Mouse (Mus musculus): Measurements from ENCODE around the gene Tbl3.

The Tbl3 gene

DNA sequence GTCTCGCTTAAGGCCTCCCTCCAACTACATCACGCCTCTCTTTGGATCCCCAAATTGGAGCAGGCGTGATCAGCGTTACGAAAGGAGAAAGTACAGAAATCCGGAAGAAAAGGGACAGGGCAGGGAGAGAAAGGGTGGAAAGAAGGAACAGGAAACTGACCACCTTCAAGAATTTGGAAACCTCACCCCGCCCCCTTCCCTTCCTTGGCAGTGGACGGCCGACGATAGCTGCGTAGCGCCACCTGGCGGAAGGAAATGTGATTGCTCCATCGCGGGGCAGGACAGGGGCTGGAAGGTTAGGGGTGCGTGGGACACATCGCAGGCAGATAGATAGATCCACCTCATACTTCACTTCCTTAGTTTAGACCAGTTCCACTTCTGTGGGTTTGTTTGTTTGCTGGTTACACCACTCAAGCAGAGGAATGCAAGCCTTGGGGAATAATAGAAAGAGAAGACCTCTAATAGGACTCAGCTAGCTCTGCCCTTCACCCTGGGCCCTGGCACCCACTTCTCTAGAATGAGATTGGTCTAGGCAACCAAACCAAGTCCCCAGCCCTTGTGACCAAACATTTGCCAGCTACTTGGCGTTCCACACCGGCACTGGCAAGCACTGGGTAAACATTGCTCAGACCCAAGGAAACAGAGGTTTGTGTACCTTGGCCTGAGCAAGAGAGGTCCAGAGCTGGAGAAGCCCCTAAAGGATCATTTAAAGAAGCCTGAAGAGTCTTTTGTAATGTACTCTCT lies 53.3 kb downstream of the Tbl3 start:
- DNase-seq (ENCODE audit: low spot score): peak; percentile 90

DNA sequence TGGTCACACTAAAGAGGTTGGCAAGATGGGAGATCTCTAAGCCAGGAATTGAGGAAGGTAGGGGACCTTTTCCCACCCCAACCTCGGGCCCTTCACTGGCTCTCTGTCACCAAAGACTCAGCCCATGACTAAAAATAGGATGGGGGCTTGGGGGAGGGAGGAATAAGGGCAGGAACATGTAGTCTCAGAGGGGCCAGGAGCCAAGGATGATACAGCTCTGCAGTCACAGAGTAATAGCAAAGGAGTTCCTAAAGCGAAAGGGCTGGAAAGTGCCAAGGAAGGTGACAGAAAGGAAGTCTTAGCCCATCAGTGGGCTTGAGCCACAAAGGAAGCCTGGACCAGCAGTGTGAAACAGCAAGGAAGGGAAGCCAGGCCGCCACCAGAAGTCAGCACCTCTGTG lies 55.6 kb downstream of the Tbl3 start:
- no peak for DNase-seq (ENCODE audit: low spot score)

DNA sequence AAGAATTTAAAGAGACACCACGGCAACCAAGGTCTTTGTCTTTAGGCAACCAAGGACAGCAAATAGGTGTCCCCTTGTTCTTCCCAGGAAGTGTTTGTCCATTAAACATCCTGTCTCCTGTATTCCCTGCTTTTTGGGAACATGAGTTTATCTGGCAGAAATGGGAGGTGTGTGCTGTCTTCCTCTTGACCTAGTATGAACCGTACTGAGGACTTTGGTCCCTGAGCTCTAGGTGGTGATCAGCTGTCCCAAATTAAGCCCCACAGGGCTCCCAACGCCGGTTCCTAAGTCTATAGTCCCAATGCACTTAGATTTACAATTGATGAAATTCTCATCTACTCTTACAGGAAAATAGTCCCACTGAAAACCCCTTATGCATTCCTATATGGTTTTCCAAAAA lies 56.7 kb downstream of the Tbl3 start:
- no peak for DNase-seq (ENCODE audit: low spot score)

DNA sequence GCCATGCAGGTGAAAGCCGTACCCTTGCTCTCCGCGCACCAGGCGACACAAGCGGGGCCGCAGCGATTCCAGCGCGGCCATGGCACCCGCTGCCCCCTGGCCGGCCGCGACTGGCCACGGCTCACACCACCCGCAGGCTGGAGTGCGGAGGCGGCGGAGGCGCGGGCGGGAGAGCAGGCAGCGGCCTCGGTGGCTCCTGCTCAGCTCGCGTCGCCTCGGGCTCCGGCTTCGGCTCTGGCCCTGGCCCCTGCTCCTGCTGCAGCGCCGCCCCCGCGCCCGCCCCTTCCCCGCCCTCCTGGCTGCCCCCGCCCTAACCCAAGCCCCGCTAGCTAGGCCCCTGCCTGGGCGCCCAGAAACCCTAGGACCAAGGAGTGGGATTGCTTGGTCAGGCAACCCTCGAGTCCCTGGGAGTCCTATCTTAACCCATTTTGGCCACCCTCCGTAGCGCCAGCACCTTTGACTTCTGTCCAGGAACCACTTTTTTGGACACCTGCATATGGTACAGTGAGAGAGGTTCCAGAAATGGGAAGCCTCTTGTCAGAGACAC lies 57.3 kb downstream of the Tbl3 start, which contains the start of gene Slc9a3r2:
Gene Slc9a3r2 (minus strand): TSS at position 258 of the 547 bp plus-strand sequence.
- DNase-seq (ENCODE audit: low spot score): peak; percentile 72

DNA sequence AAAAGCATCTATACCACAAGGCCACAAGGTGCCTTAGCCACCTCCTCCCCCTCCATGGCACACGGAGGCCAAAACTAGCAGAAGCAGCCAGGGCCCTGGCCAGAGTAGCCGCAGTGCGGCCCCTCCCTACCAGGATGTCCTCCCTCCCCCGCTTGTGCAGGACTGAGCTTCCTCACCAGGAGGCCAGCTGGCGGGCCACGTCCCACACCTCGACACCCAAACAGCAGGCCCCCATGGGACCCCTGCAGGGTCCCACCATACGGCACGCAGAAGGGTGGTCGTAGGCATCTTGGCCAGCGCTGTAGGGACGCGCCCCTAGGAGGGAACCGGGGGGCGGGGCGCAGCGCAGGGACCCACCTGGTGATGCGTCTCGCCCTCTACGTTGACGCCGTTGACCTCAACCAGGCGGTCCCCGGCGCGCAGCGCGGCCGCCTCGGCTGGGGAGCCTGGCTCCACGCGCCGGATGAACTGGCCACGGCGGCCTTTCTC lies 57.8 kb downstream of the Tbl3 start:
- no peak for DNase-seq (ENCODE audit: low spot score)

DNA sequence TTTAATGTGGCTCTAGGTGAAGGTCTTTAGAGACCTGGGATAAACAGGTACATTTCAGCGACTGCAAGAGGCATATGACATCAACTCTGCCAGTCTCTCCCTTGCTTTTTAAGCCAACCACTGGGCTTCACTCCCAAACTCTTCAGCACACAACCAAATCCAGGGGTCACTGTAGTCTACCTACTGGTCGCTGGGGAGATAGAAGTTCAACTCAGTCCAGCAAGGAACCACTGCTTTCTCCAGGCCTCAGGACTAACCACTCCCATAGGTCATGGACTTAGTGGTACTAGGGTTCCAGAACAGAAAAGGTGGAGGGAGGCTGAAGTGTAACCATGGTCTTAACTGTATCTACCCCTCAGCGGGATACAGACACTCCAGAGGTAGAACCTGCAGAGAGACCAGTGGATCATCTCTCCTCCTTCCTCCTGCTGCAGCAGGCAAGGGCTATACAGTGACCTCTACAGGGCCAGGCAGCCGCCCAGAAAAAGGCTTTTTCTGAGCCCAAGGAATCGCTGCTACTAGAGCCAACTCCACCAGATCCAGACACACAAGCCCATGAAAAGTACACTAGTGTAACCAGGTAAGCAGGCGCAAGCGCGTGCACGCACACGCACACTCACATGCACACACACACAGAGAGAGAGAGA lies 58.6 kb downstream of the Tbl3 start:
- DNase-seq (ENCODE audit: low spot score): no peak
